Mouse (Mus musculus) embryonic fibroblast, embryonic 13.5 days (primary cell): Measurements from ENCODE around the gene Clec4e. TPM values are rescaled to one million over a fixed set of nuclear protein-coding genes. Genes with fewer than 3 reads are reported as not detected.
"Not testable (repeated sequence)": the region's sequence is repeated elsewhere in the genome, so short reads cannot be mapped to it uniquely, and the experiment has no call there.

Experiments used
- H3K27ac ChIP-seq: 2 replicates; pipeline ENCODE4 v1.5.1; 2012; ENCODE audit warnings: low read length, control low read depth, inconsistent platforms; ENCODE audit not compliant: insufficient read depth
- H3K4me1 ChIP-seq: 2 replicates; pipeline ENCODE4 v1.6.1; 2011; ENCODE audit warnings: low read length; ENCODE audit not compliant: control insufficient read depth, insufficient read depth
- H3K4me3 ChIP-seq: 2 replicates; pipeline ENCODE4 v1.5.1; 2011; ENCODE audit warnings: mild to moderate bottlenecking, control low read depth, low read length; ENCODE audit not compliant: insufficient read depth
- CTCF ChIP-seq: IDR thresholded peaks from 2 replicates; pipeline ENCODE4 v1.5.1; 2011; ENCODE audit warnings: mild to moderate bottlenecking, control low read depth, low read length, moderate library complexity, borderline replicate concordance; ENCODE audit not compliant: insufficient read depth
- POLR2A ChIP-seq: IDR thresholded peaks from 2 replicates; pipeline ENCODE4 v1.6.1; 2011; ENCODE audit warnings: low read depth, mild to moderate bottlenecking, control low read depth, low read length, moderate library complexity
- polyA plus RNA-seq: library from polyadenylated mRNA; stranded (reverse); fragments of >200 nt; gene quantifications from 2 replicates; pipeline ENCODE4 v1.2.4, GENCODE M21; 2011; ENCODE audit warnings: low read depth; ENCODE audit not compliant: missing spikeins, insufficient read length

Gene Clec4e
- polyA plus RNA-seq, 1 experiment, result not detected

DNA sequence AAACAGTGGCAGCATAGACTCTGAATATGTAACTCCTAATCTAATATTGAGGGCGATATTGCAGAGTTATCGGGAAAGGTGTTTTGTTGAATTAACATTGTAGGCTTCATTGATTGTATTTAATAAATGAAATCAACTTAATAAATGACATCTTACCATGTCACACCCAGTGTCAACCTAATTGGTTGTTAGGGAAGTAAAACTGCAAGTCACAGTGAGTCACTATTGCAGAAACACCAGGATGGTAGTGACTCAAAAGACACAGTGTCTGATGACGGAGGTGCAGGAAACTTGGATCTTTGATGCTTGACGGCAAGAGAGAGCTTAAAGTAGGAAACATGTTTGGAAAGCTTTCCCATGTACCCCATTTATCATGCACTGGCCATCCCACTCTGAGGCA is 23.9 kb downstream of the Clec4e start:
- no peaks in the 10 kb centered on the region for H3K4me1 ChIP-seq
- no peak overlapping the region for H3K27ac ChIP-seq
- no peak overlapping the region for H3K4me3 ChIP-seq
- TF ChIP-seq POLR2A (no peak), CTCF (no peak)

- no peaks in the 10 kb centered on the region for H3K4me1 ChIP-seq
- TF ChIP-seq POLR2A, result no peak
- no peak for TF ChIP-seq CTCF
- H3K4me3 ChIP-seq, result no peak overlapping the region
- H3K27ac ChIP-seq, result no peak overlapping the region
These were observed 25.5 kb downstream of the Clec4e start for GRCm38 (mm10) chr6:123264194-123264593.

DNA sequence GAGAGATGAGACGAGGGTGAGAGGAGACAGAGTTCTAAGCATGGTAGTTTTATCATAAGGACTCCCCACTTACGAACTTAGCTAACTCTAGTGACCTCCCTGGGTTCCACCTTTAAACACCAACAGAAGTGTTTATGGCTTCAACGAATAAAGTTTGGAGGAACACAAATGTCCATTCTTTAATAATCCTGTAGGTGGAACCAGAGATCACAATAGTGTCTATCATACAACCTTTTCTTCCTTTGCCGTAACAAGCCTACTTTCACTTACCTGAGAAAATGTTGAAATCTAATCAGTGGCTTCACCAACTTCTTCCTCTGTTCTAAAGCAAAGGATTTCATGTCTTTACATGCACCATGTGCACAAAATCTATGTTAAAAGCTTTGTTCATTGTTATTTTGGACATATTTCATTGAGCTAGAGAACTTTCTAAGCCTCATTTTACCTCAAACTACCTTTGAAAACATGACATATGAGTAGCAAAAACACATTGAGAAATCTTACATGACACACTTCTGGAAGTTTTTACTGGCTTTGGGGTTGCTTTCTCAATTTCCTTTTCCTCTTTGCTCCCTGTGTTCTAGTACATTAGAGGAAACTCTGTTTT is 28.0 kb downstream of the Clec4e start, which contains the start of gene Clec4d:
Clec4d (plus strand) TSS at position 557 of the 607 bp plus-strand sequence.
- Histone ChIP-seq H3K4me1 (no peaks in the 10 kb centered on the region), H3K27ac (no peak within 1 kb of the TSS), H3K4me3 (no peak within 1 kb of the TSS)
- TF ChIP-seq CTCF (no peak), POLR2A (no peak)

DNA sequence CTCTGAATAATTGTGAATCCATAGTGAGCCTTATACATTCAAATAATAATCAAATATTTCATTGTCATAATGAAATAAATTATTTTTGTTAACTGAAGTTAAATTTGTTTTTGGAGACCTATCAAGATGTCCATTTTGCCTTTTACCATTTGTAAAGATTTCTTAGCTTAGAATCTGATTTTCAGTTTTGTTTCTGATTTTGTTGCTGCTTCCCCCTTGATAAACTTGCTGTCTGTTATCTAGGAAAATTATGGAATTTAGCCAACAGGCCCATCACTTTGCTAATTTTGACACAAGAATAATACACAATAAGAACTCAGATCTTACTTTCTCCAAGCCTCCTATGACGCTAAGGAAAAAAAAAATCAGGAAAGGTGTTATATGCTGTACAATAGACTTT is 28.8 kb downstream of the Clec4e start:
- no peak overlapping the region for H3K27ac ChIP-seq
- H3K4me3 ChIP-seq, result no peak overlapping the region
- TF ChIP-seq CTCF (no peak), POLR2A (no peak)
- no peaks in the 10 kb centered on the region for H3K4me1 ChIP-seq

DNA sequence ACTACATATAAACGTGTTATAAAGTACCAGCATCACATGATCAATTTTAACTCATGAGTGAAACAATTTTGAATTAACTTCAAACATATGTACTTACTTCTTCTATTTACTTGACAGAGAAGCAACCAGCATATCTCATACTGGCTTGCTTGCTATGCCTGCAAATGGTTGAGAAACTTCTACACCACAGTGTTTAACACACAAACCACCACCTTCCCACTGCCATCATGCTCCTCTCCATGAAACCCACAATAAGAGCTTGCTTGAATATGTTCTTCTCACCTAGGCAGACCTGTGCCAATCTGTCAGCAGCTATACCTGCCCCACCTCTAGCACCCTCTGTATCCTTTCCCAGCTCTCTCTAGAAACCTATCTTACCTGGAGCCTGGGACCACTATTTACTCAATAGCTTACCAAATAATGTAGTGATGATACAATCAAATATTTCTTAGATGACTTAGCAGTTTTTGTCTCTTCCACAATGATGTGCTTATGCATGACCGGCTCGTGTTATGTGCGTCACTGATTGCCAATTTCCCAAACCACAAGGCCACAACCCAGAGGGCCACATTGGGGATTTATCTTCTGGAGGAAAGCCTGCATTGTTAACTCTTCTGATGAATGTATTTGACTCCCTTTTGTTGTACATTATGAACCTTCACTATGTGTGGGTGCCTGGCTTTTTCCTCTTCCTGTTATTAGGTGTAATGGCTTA is 29.6 kb downstream of the Clec4e start:
- no peaks in the 10 kb centered on the region for H3K4me1 ChIP-seq
- H3K4me3 ChIP-seq, result no peak overlapping the region
- no peak overlapping the region for H3K27ac ChIP-seq
- TF ChIP-seq CTCF, result no peak
- no peak for TF ChIP-seq POLR2A

DNA sequence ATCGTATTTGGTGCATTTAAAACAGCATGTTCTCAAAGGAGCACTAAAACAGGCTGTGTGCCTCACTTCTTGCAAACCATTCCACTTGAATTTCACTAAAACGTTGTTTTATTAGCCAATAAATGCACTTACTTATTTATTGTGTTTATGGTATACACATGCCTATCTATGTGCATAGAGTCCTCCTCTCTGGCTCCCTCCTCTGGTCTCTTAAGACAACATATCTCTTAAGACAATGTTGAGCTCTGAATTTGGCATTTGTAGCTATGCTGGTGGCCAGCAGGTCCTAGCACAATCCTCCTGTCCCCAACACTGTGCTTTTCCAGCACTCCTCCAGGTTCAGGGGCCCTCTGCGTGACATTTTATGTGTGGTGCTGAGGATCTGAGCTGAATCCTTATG is 30.7 kb downstream of the Clec4e start:
- Histone ChIP-seq H3K4me3 (no peak overlapping the region), H3K4me1 (no peaks in the 10 kb centered on the region), H3K27ac (no peak overlapping the region)
- TF ChIP-seq CTCF (no peak), POLR2A (no peak)

DNA sequence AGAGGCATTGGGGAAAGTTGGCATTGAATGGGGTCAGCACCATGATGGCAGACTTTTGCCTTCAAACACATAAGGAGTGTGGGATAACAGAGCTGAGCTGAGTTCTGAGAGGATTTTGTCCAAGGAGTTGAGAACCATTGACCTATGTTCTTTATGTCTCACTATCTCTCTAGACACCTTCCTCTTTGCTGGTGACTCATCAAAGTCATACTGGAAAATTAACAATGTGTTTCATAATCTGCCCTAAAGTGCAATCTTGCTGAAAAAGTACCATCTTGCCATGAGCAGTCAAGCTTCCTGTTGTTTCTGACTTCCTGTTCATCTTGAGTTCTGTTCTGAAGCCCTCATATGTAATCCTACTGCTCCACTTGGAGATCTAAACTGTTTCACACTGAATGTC is 36.9 kb downstream of the Clec4e start:
- H3K4me3 ChIP-seq, result no peak overlapping the region
- no peak overlapping the region for H3K27ac ChIP-seq
- H3K4me1 ChIP-seq, result no peaks in the 10 kb centered on the region
- no peak for TF ChIP-seq POLR2A
- TF ChIP-seq CTCF, result no peak

- not testable (repeated sequence) for H3K27ac ChIP-seq, H3K4me3 ChIP-seq, H3K4me1 ChIP-seq
These were observed 40.8 kb downstream of the Clec4e start for GRCm38 (mm10) chr6:123248862-123249261.

DNA sequence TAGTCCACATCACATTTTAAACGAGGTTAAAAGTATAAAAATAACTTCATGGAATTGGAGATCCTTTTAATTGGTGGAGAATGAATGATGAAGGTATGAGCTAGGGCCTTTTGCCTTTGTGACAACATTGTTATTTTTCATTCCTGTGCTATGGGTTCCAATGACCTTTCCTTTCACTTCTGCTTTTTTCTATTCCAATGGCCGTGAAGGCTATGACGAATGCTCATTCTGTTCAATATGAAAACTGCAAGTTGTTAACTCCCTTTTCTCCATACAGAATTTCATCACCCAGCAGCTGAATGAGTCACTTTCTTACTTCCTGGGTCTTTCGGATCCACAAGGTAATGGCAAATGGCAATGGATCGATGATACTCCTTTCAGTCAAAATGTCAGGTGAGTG is 45.5 kb downstream of the Clec4e start:
- H3K27ac ChIP-seq, result no peak overlapping the region
- TF ChIP-seq CTCF (no peak), POLR2A (no peak)

DNA sequence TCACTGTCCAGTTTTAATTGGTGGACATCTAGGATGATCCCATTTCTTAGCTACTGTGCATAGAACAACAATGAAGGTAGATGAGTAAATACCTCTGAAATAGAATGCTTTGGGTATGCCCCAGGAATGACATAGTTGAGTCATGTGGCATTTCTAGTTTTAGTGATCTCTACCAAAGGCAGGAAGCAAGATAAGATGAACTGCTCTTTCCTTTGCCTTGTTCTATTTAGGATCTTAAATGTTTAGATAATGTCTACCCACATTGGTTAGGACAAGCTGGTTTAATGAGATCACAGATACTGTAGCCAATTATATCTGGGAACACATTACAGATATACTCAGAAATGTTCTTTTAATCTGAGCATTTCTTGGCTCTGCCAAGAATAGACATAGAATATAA is 52.1 kb downstream of the Clec4e start:
- H3K27ac ChIP-seq, result no peak overlapping the region
- TF ChIP-seq CTCF, result no peak
- no peak for TF ChIP-seq POLR2A
- no peaks in the 10 kb centered on the region for H3K4me1 ChIP-seq
- no peak overlapping the region for H3K4me3 ChIP-seq

More for the DNA sequence above, 45.5 kb downstream of the Clec4e start:
- Histone ChIP-seq H3K4me3 (no peak overlapping the region), H3K4me1 (no peaks in the 10 kb centered on the region)

Other genes with a start within 250 kb of the Clec4e start
- not detected in 2 replicates for gene Clec4b1, start 239.9 kb downstream of the Clec4e start, polyA plus RNA-seq
- 0.68 TPM in 1 of 2 replicates, not detected in the other for gene Clec4a2, start 183.4 kb downstream of the Clec4e start, polyA plus RNA-seq
- gene Clec4b2, start 117.0 kb downstream of the Clec4e start, polyA plus RNA-seq, result not detected in 2 replicates
- gene Clec4n, start 60.0 kb downstream of the Clec4e start, polyA plus RNA-seq, result 0.77 TPM in 1 of 2 replicates, not detected in the other
- 0.73 and 3.4 TPM in 2 replicates for gene Clec4d, start 27.8 kb downstream of the Clec4e start, polyA plus RNA-seq
- not detected in 2 replicates for gene Vmn2r19, start 18.5 kb upstream of the Clec4e start, polyA plus RNA-seq
- not detected in 2 replicates for gene Vmn2r20, start 128.2 kb upstream of the Clec4e start, polyA plus RNA-seq
- gene Vmn2r21, start 243.5 kb upstream of the Clec4e start, polyA plus RNA-seq, result not detected in 2 replicates